Mouse (Mus musculus) hindbrain, embryonic 11.5 days (tissue): ENCODE results near the gene Spag16. TPM values are rescaled to one million over a fixed set of nuclear protein-coding genes. Genes with fewer than 3 reads are reported as not detected.
"Not testable (repeated sequence)": the region's sequence is repeated elsewhere in the genome, so short reads cannot be mapped to it uniquely, and the experiment has no call there.

Source experiments
- ATAC-seq: fragments of 200-750 bp; cut with Nextera tagmentation; 2 replicates; pipeline ENCODE4 v1.8.0; 2017; ENCODE audit warnings: mild to moderate bottlenecking, moderate TSS enrichment, moderate library complexity; ENCODE audit not compliant: low FRiP score
- DNase-seq: peaks from one replicate; pipeline ENCODE4 v3.0.0-alpha.2; 2015; ENCODE audit warnings: low spot score
- H3K27ac ChIP-seq: fragments of 300-500 bp; sonication (generic); 2 replicates; pipeline ENCODE4 v1.5.1; 2014; ENCODE audit warnings: mild to moderate bottlenecking, low read depth, low read length
- H3K27me3 ChIP-seq: fragments of 300-500 bp; sonication (generic); 2 replicates; pipeline ENCODE4 v1.6.1; 2014; ENCODE audit warnings: mild to moderate bottlenecking, low read length, moderate library complexity, mixed read lengths; ENCODE audit not compliant: control insufficient read depth, insufficient read depth
- H3K36me3 ChIP-seq: fragments of 300-500 bp; sonication (generic); 2 replicates; pipeline ENCODE4 v1.6.1; 2014; ENCODE audit warnings: mild to moderate bottlenecking, low read length, moderate library complexity, mixed read lengths; ENCODE audit not compliant: control insufficient read depth, insufficient read depth
- H3K4me1 ChIP-seq: fragments of 300-500 bp; sonication (generic); replicated peaks from 2 replicates; pipeline ENCODE4 v1.6.1; 2014; ENCODE audit warnings: low read length, mixed read lengths; ENCODE audit not compliant: control insufficient read depth, insufficient read depth
- H3K4me2 ChIP-seq: fragments of 300-500 bp; sonication (generic); replicated peaks from 2 replicates; pipeline ENCODE4 v1.6.1; 2014; ENCODE audit warnings: mild to moderate bottlenecking, low read depth, low read length
- H3K4me3 ChIP-seq: fragments of 300-500 bp; sonication (generic); 2 replicates; pipeline ENCODE4 v1.5.1; 2014; ENCODE audit warnings: low read depth, low read length
- H3K9ac ChIP-seq: fragments of 300-500 bp; sonication (generic); 2 replicates; pipeline ENCODE4 v1.6.1; 2014; ENCODE audit warnings: low read depth, low read length
- H3K9me3 ChIP-seq: fragments of 300-500 bp; sonication (generic); 2 replicates; pipeline ENCODE4 v1.6.1; 2016; ENCODE audit warnings: low read length; ENCODE audit not compliant: control insufficient read depth
- WGBS: fragments of 180-500 bp; shearing (Covaris S2); extraction: QIAGEN DNeasy Blood & Tissue Kit; methylation state at CpG from one replicate; pipeline ENCODE4 v1.1.7; 2014; 5-methylcytosine and 5-hydroxymethylcytosine counted together
- polyA plus RNA-seq: library from polyadenylated mRNA; unstranded; fragments of >200 nt; fragmentation: Nextera tagmentation; extraction: Ambion mirVana; gene quantifications from 2 replicates; pipeline ENCODE4 v1.2.1, GENCODE M21; 2014

Gene Spag16
- polyA plus RNA-seq, 1 experiment from 2014 or later, result 3.9 TPM

DNA sequence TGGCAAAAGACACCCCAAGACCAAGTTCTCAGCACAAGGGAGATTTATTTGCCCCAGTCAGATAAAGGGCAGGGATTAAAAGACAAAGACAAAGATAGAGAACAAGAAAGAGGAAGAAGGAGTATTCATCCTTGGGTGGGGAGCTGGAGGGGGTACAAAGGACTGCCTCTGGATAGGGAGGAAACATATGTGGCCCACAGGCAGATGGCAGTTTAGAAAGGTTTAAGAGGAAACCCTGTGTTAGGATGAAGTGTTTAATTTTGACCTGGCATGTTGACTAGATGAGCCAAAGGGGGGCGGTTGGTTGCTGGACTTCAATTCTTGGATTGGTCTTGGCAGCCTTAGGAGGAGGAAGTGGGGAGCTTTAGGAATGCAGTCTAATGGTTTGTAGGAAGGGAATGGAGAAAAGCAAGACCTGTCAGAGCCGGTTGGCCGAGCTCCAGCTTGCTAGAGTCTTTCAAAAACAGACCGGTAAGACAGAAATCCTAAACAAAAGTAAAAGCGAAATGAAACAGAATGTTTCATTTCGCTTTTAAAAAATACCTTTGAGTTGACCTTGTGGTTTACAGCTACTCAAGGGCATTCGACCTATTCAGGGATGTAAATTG, 2.2 kb downstream of the Spag16 start:
- Histone ChIP-seq H3K27ac (no peak overlapping the region), H3K9ac (no peak overlapping the region), H3K36me3 (no peaks in the 10 kb centered on the region), H3K9me3 (no peaks in the 10 kb centered on the region), H3K27me3 (no peaks in the 10 kb centered on the region), H3K4me3 (no peak overlapping the region), H3K4me2 (no peak overlapping the region), H3K4me1 (no peaks in the 10 kb centered on the region)
- ATAC-seq (no peak), DNase-seq (no peak)
- WGBS, result 98% methylated on average over 7 of the region's 7 CpGs

GRCm38 (mm10) chr1:69830586-69830985, 3.8 kb downstream of the Spag16 start:
- no peak overlapping the region for H3K4me2 ChIP-seq
- no peak overlapping the region for H3K9ac ChIP-seq
- ATAC-seq (no peak), DNase-seq (no peak)
- H3K36me3 ChIP-seq, result no peaks in the 10 kb centered on the region
- H3K27ac ChIP-seq, result no peak overlapping the region
- whole genome bisulfite sequencing, result 88% methylated on average over 1 of the region's 1 CpGs
- H3K27me3 ChIP-seq, result no peaks in the 10 kb centered on the region
- no peaks in the 10 kb centered on the region for H3K4me1 ChIP-seq
- no peaks in the 10 kb centered on the region for H3K9me3 ChIP-seq
- H3K4me3 ChIP-seq, result no peak overlapping the region

DNA sequence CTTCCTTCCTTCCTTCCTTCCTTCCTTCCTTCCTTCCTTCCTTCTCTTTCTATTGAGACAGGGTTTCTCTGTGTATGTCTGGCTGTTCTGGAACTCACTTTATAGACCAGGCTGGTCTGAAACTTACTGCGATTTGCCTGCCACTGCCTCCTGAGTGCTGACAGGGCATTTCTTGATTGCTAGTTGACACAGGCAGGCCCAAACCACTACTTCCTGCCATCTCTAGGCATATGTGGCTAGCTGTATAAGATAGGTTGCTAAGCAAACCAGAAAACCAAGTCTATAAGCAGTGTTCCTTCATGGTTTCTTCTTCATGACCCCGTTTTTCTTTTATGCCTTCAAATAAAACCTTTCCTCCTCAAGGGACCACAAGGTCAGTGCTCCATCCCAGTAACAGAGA, 4.2 kb downstream of the Spag16 start:
- H3K9me3 ChIP-seq, result no peaks in the 10 kb centered on the region

GRCm38 (mm10) chr1:69833476-69833875, 6.7 kb downstream of the Spag16 start:
- not testable (repeated sequence) for H3K27ac ChIP-seq, ATAC-seq, H3K4me1 ChIP-seq, H3K9ac ChIP-seq, H3K36me3 ChIP-seq, H3K27me3 ChIP-seq, H3K4me2 ChIP-seq, H3K4me3 ChIP-seq, H3K9me3 ChIP-seq, DNase-seq
- 85% methylated on average over 4 of the region's 4 CpGs for WGBS

More for the DNA sequence above, 4.2 kb downstream of the Spag16 start:
- H3K4me2 ChIP-seq, result no peak overlapping the region
- whole genome bisulfite sequencing, result 93% methylated on average over 2 of the region's 2 CpGs
- no peak overlapping the region for H3K4me3 ChIP-seq
- H3K27ac ChIP-seq, result no peak overlapping the region
- H3K27me3 ChIP-seq, result no peaks in the 10 kb centered on the region
- no peaks in the 10 kb centered on the region for H3K36me3 ChIP-seq
- no peak for DNase-seq
- no peak overlapping the region for H3K9ac ChIP-seq
- H3K4me1 ChIP-seq, result no peaks in the 10 kb centered on the region
- ATAC-seq, result no peak

DNA sequence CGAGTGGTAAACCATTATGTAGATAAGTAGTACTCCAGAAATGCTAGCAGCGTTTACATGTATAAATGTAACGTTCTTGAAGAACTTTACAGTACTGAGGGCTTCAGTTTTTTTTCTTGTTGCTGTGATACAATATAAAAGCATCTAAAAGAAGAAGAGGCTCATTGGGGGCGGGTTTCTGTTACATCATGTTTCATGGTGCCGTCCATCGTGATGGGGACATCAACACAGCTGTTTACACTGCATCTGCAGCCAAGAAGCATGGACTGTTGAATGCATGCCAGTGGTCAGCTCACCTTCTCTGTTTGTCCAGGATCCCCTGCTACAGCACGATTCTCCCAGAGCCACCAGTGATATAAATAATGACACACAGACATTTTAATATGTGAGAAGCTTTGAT, 26.7 kb downstream of the Spag16 start:
- no peak overlapping the region for H3K4me3 ChIP-seq
- H3K27ac ChIP-seq, result no peak overlapping the region
- H3K9me3 ChIP-seq, result no peaks in the 10 kb centered on the region
- H3K36me3 ChIP-seq, result no peaks in the 10 kb centered on the region
- no peak overlapping the region for H3K9ac ChIP-seq
- H3K4me1 ChIP-seq, result no peaks in the 10 kb centered on the region
- no peaks in the 10 kb centered on the region for H3K27me3 ChIP-seq
- no peak for DNase-seq
- no peak for ATAC-seq
- 82% methylated on average over 7 of the region's 7 CpGs for WGBS
- H3K4me2 ChIP-seq, result no peak overlapping the region

- WGBS, result 63% methylated on average over 4 of the region's 4 CpGs
- no peaks in the 10 kb centered on the region for H3K27me3 ChIP-seq
- H3K9ac ChIP-seq, result no peak overlapping the region
- no peaks in the 10 kb centered on the region for H3K9me3 ChIP-seq
- no peaks in the 10 kb centered on the region for H3K4me1 ChIP-seq
- H3K4me2 ChIP-seq, result no peak overlapping the region
- H3K36me3 ChIP-seq, result no peaks in the 10 kb centered on the region
- no peak overlapping the region for H3K4me3 ChIP-seq
- ATAC-seq (no peak), DNase-seq (no peak)
- no peak overlapping the region for H3K27ac ChIP-seq
Measured at GRCm38 (mm10) chr1:69867776-69868175, 41.0 kb downstream of the Spag16 start.

DNA sequence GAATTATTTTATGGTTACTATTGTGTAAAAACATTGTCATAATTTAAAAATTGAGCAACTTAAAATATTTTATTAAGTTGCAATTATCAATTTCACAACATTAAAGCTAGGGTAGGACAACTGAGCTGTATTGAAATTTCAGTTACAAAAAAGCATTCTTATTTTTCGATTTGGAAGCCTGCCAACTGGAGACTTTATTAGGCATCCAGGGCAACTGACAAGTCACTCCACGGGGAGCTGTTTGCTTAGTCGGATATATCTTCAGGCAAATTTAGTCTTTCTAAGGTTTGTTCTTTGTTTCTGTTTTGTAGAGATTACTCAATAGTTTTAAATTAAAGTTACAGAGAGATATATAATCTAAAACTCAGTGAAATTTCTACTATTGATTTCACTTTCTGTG, 129.8 kb downstream of the Spag16 start:
- ATAC-seq, result no peak
- Histone ChIP-seq H3K9me3 (no peaks in the 10 kb centered on the region), H3K4me1 (no peaks in the 10 kb centered on the region), H3K27me3 (no peaks in the 10 kb centered on the region), H3K36me3 (no peaks in the 10 kb centered on the region), H3K27ac (no peak overlapping the region), H3K4me3 (no peak overlapping the region), H3K9ac (no peak overlapping the region), H3K4me2 (no peak overlapping the region)
- WGBS, result 70% methylated on average over 3 of the region's 3 CpGs
- DNase-seq, result no peak

DNA sequence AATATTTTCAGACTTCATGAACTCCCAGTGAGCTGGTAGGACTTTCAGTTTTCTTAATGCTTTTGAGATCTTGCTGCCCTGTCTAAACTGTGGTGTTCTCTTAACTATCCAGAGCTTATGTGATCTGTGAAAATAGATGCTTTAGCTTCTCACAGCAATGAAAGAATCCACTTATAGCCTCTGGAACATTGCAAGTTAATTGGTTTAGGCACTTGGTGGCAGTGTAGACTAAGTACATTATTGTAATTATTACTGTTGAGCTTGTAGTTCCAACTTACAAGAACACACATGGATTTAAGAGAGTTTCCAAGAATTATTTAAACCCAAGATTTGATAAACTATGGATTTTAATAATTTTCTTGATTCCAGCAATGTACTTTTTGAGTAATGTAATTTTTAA, 170.1 kb downstream of the Spag16 start:
- H3K27me3 ChIP-seq, result no peaks in the 10 kb centered on the region
- no peak for DNase-seq
- no peaks in the 10 kb centered on the region for H3K9me3 ChIP-seq
- no peaks in the 10 kb centered on the region for H3K4me1 ChIP-seq
- no peak overlapping the region for H3K9ac ChIP-seq
- no peak overlapping the region for H3K4me2 ChIP-seq
- no peak overlapping the region for H3K27ac ChIP-seq
- ATAC-seq, result no peak
- no peak overlapping the region for H3K4me3 ChIP-seq
- H3K36me3 ChIP-seq, result no peaks in the 10 kb centered on the region

- Histone ChIP-seq H3K9me3 (no peaks in the 10 kb centered on the region), H3K36me3 (no peaks in the 10 kb centered on the region), H3K4me3 (no peak overlapping the region), H3K4me2 (no peak overlapping the region), H3K27ac (no peak overlapping the region), H3K4me1 (no peaks in the 10 kb centered on the region), H3K9ac (no peak overlapping the region), H3K27me3 (no peaks in the 10 kb centered on the region)
- WGBS, result 84% methylated on average over 3 of the region's 3 CpGs
- no peak for ATAC-seq
- no peak for DNase-seq
Measured at GRCm38 (mm10) chr1:70012991-70013390, 186.2 kb downstream of the Spag16 start.
